Mouse (Mus musculus) left cerebral cortex, adult 8-10 months (tissue): ENCODE results near the gene I0C0044D17Rik. TPM values are rescaled to one million over a fixed set of nuclear protein-coding genes. Genes with fewer than 3 reads are reported as not detected.

Source experiments
- DNase-seq, 2 experiments: peaks; one replicate each; pipeline ENCODE4 v3.0.0; 2022; ENCODE audit warnings: low spot score in 2 of 2
- total RNA-seq, 4 experiments: library from RNA; stranded (reverse); gene quantifications; 2 replicates each; pipeline ENCODE4 v1.2.4; 2022

Gene I0C0044D17Rik
- total RNA-seq, 4 experiments from 2014 or later: not detected

DNA sequence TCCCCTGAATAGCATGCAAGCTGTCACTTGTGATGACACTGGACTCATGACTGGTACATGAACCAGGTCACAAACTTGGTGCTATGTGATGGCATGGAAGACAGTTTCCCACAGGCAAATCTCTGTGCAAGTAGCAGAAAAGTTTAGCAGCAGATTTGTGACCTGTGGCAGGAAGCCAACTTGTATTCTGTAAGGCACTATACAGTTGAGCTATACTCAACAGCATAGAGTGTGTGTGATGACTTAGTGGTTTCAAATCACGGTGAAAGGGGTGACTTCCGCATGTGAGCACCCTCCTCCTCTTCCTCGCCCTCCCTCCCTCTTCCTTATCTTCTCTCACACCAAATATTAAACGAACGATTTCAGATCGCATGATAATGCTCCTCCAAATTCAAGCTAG lies 46.2 kb downstream of the I0C0044D17Rik start:
- DNase-seq: no peak

DNA sequence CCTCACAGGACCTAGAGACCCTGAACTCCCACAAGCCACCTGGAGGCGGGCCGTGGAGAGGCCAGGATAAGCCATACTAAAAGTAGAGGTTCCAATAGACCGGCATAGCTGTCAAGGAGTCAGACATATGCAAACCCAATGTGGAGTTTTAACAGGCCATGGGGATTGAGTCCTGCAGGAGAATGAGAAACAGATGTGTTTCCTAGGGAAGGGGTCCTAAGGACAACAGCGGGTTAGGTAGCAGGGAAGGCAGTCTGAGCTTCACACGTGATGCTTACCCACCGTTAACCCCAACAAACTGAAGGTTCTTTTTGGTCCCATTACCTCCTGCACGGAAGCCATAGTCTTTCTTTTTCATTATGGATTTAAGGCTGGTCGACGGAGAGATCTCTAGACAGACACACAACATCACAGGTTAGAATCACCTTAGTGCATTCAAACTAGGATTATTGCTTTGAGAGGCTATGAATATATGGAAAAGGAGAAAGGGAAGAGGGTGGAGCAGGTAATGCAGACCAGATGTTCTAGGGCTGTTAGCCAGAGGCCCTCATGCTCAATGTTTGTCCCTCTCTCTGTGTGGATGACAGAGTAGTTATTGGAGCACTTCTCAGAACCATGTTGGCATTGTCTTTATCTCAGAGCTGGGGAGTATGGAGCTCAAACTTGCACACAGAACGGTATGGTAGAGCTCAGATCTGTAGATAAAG lies 46.8 kb downstream of the I0C0044D17Rik start:
- DNase-seq: no peak

DNA sequence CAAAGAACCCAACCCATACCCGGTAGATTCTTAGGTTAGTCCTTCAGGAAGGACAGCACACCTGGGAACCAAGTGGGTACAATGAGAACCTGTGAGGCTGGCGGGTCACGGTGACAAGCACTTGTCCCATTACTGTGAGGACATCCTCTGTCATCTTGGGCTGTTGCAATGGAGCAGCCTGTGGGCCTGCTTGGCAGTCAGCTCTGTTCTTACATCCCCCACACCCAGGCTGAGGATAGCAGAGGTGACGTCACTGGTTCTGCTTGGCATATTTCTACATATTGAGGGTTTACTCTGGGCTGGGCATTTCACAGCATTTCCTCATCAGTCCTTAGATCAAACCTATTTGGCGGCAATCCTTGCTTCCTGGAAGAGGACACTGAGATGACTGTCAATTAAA lies 49.9 kb downstream of the I0C0044D17Rik start:
- DNase-seq: no peak

Other genes starting within 250 kb of the I0C0044D17Rik start
- under 1 TPM in 2 of 4 experiments, not detected in 2; 0.14 to 0.15 TPM for gene L1td1, start 97.1 kb downstream of the I0C0044D17Rik start, total RNA-seq
- gene Kank4, start 6.3 kb downstream of the I0C0044D17Rik start, total RNA-seq: 1 to 10 TPM; 3.9 to 4.4 (median 4.3) TPM
- gene Usp1, start 100.0 kb upstream of the I0C0044D17Rik start, total RNA-seq: 10 to 100 TPM; 22.1 to 27.3 (median 23.5) TPM
- under 1 TPM in 2 of 4 experiments, not detected in 2; 0.27 to 0.60 TPM for gene Angptl3, start 207.1 kb upstream of the I0C0044D17Rik start, total RNA-seq